Mouse (Mus musculus): ENCODE measurements around the gene Arid1b.

GRCm38 (mm10) chr17:5053201-5053600, 59.1 kb downstream of the Arid1b start:
- TF ChIP-seq CTCF (IDR thresholded peaks at IDR 0.05; ENCODE audit: low read depth, low read length), result no peak
- TF ChIP-seq GATA2 (IDR thresholded peaks at IDR 0.05; ENCODE audit: borderline replicate concordance, low read depth, low read length), result no peak
- no peak for TF ChIP-seq GATA1 (IDR thresholded peaks at IDR 0.05; ENCODE audit: borderline replicate concordance, low read length)
- TF ChIP-seq TAL1 (conservative IDR thresholded peaks at IDR 0.05; ENCODE audit: low read depth, low read length), result no peak
- no peak for TF ChIP-seq POLR2AphosphoS5 (IDR thresholded peaks at IDR 0.05; ENCODE audit: insufficient replicate concordance, low read depth, low read length)
